Mouse (Mus musculus) neural tube, embryonic 14.5 days (tissue): ENCODE results near the gene Rps6ka5. TPM values are rescaled to one million over a fixed set of nuclear protein-coding genes. Genes with fewer than 3 reads are reported as not detected.

Experiments
- ATAC-seq: fragments of 200-750 bp; cut with Nextera tagmentation; 2 replicates; pipeline ENCODE4 v1.8.0; 2017; ENCODE audit warnings: low read depth, mild to moderate bottlenecking, moderate TSS enrichment, moderate library complexity
- H3K27ac ChIP-seq: fragments of 300-500 bp; sonication (generic); 2 replicates; pipeline ENCODE4 v1.5.1; 2014; ENCODE audit warnings: low read depth, mild to moderate bottlenecking, control low read depth, low read length, moderate library complexity, mixed read lengths
- H3K27me3 ChIP-seq: fragments of 300-500 bp; sonication (generic); 2 replicates; pipeline ENCODE4 v1.6.1; 2014; ENCODE audit warnings: low read length; ENCODE audit not compliant: control insufficient read depth, insufficient read depth
- H3K36me3 ChIP-seq: fragments of 300-500 bp; sonication (generic); 2 replicates; pipeline ENCODE4 v1.6.1; 2014; ENCODE audit warnings: low read length, mixed read lengths; ENCODE audit not compliant: control insufficient read depth, insufficient read depth
- H3K4me1 ChIP-seq: fragments of 300-500 bp; sonication (generic); 2 replicates; pipeline ENCODE4 v1.6.1; 2014; ENCODE audit warnings: low read length; ENCODE audit not compliant: control insufficient read depth, insufficient read depth
- H3K4me2 ChIP-seq: fragments of 300-500 bp; sonication (generic); 2 replicates; pipeline ENCODE4 v1.6.1; 2014; ENCODE audit warnings: mild to moderate bottlenecking, low read depth, low read length, control low read depth
- H3K4me3 ChIP-seq: fragments of 300-500 bp; sonication (generic); 2 replicates; pipeline ENCODE4 v1.5.1; 2014; ENCODE audit warnings: low read depth, low read length, control low read depth, mixed read lengths
- H3K9ac ChIP-seq: fragments of 300-500 bp; sonication (generic); replicated peaks from 2 replicates; pipeline ENCODE4 v1.6.1; 2014; ENCODE audit warnings: low read depth, mild to moderate bottlenecking, control low read depth, low read length, mixed read lengths
- H3K9me3 ChIP-seq: fragments of 300-500 bp; sonication (generic); 2 replicates; pipeline ENCODE4 v1.6.1; 2016; ENCODE audit warnings: low read length; ENCODE audit not compliant: control insufficient read depth
- WGBS: fragments of 180-500 bp; shearing (Covaris S2); extraction: QIAGEN DNeasy Blood & Tissue Kit; methylation state at CpG from one replicate; pipeline ENCODE4 v1.1.7; 2014; 5-methylcytosine and 5-hydroxymethylcytosine counted together
- polyA plus RNA-seq: library from polyadenylated mRNA; unstranded; fragments of >200 nt; fragmentation: Nextera tagmentation; extraction: Ambion mirVana; gene quantifications from 2 replicates; pipeline ENCODE4 v1.2.1, GENCODE M21; 2014

The Rps6ka5 gene
- polyA plus RNA-seq, 1 experiment from 2014 or later, result 7.9 TPM

DNA sequence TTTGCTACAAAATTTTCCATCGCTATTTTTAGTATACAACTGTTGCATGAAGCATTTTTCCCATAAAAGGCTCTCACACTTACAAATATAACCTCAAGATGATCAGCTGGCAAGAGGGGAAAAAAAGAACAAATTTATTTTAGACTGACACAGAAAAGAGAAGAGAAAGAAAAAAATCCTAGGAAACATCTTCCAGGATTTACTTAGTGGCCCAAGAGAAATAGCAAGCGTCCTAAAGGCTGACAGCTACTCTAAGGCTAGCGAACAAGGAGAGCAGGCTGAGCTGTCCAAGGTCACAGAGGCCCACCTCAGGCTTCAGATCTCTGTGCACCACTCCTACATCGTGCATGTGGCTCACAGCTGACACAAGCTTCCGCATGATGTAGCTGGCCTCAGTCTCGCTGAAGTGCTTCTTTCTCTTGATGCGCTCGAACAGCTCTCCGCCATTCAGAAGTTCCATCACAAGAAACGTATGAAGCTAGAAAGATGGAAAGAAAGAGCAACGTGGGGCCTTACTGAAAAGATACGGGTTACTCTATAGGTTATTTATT, 156.2 kb downstream of the Rps6ka5 start:
- ATAC-seq, result no peak
- Histone ChIP-seq H3K36me3 (no peaks in the 10 kb centered on the region), H3K27ac (no peak overlapping the region), H3K9me3 (no peaks in the 10 kb centered on the region), H3K4me1 (no peaks in the 10 kb centered on the region), H3K4me3 (no peak overlapping the region), H3K4me2 (no peak overlapping the region), H3K9ac (no peak overlapping the region), H3K27me3 (no peaks in the 10 kb centered on the region)
- 88% methylated on average over 12 of the region's 12 CpGs for WGBS

DNA sequence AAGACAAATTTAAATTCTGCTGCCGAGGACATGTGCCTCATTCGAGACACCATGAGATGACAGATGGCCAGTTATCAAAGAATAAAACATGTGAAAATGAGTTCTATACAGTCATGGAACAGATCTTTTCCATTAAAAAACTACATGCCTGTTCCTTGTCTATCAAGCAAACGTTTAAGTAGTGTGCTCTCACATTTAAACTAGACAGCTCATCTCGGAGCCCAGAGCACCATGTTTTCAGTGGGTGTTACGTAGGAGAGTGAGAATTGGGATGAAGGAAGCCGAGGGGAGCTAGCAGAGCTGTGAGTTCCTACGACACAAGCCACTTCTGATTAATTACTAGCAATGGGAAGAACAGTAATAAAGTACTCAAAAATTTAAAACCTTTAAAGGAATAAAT, 158.0 kb downstream of the Rps6ka5 start:
- Histone ChIP-seq H3K27ac (no peak overlapping the region), H3K9me3 (no peaks in the 10 kb centered on the region), H3K27me3 (no peaks in the 10 kb centered on the region), H3K4me2 (no peak overlapping the region), H3K4me3 (no peak overlapping the region), H3K9ac (no peak overlapping the region), H3K36me3 (no peaks in the 10 kb centered on the region), H3K4me1 (no peaks in the 10 kb centered on the region)
- no peak for ATAC-seq
- WGBS, result 86% methylated on average over 7 of the region's 7 CpGs

DNA sequence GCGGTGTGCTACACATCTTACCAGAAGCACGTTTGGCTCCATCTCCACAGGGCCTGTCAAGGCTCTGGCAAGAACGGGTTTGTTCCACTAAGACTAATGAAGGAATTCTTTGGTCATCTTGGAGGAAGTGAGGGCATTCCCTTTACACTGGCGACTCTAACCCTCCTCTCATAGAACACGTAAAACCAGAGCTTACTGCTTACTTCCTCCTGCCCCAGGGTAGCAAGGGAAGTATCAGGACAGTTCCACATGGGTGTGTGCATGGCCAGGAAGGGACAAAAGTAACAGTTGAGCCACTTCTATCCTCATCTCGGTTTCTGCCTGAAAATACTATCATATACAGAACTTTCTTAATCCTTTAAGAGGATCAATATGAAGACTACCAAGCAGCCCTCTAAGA, 158.7 kb downstream of the Rps6ka5 start:
- no peak overlapping the region for H3K4me2 ChIP-seq
- no peaks in the 10 kb centered on the region for H3K27me3 ChIP-seq
- H3K9ac ChIP-seq, result no peak overlapping the region
- H3K4me3 ChIP-seq, result no peak overlapping the region
- ATAC-seq, result no peak
- no peak overlapping the region for H3K27ac ChIP-seq
- 90% methylated on average over 6 of the region's 6 CpGs for WGBS
- no peaks in the 10 kb centered on the region for H3K9me3 ChIP-seq
- H3K4me1 ChIP-seq, result no peaks in the 10 kb centered on the region
- H3K36me3 ChIP-seq, result no peaks in the 10 kb centered on the region

- no peak for ATAC-seq
- H3K4me1 ChIP-seq, result no peaks in the 10 kb centered on the region
- no peak overlapping the region for H3K27ac ChIP-seq
- H3K9me3 ChIP-seq, result no peaks in the 10 kb centered on the region
- 86% methylated on average over 3 of the region's 3 CpGs for WGBS
- no peak overlapping the region for H3K4me3 ChIP-seq
- no peak overlapping the region for H3K4me2 ChIP-seq
- no peaks in the 10 kb centered on the region for H3K36me3 ChIP-seq
- no peaks in the 10 kb centered on the region for H3K27me3 ChIP-seq
- no peak overlapping the region for H3K9ac ChIP-seq
Observed at GRCm38 (mm10) chr12:100567627-100568026, 159.2 kb downstream of the Rps6ka5 start.

- 89% methylated on average over 6 of the region's 6 CpGs for WGBS
- Histone ChIP-seq H3K9me3 (no peaks in the 10 kb centered on the region), H3K9ac (no peak overlapping the region), H3K27me3 (no peaks in the 10 kb centered on the region), H3K27ac (no peak overlapping the region), H3K4me2 (no peak overlapping the region), H3K36me3 (no peaks in the 10 kb centered on the region), H3K4me3 (no peak overlapping the region), H3K4me1 (no peaks in the 10 kb centered on the region)
- no peak for ATAC-seq
Observed at GRCm38 (mm10) chr12:100553675-100554074, 173.1 kb downstream of the Rps6ka5 start.

- Histone ChIP-seq H3K9me3 (no peaks in the 10 kb centered on the region), H3K36me3 (no peaks in the 10 kb centered on the region), H3K4me2 (no peak overlapping the region), H3K9ac (no peak overlapping the region), H3K27me3 (no peaks in the 10 kb centered on the region), H3K4me3 (no peak overlapping the region), H3K27ac (no peak overlapping the region), H3K4me1 (no peaks in the 10 kb centered on the region)
- 97% methylated on average over 1 of the region's 1 CpGs for WGBS
- ATAC-seq, result no peak
Observed at GRCm38 (mm10) chr12:100551972-100552371, 174.8 kb downstream of the Rps6ka5 start.

GRCm38 (mm10) chr12:100544194-100544567, 182.6 kb downstream of the Rps6ka5 start:
- Histone ChIP-seq H3K9ac (no peak overlapping the region), H3K4me2 (no peak overlapping the region), H3K4me1 (no peaks in the 10 kb centered on the region), H3K9me3 (no peaks in the 10 kb centered on the region), H3K27ac (no peak overlapping the region), H3K27me3 (no peaks in the 10 kb centered on the region), H3K36me3 (no peaks in the 10 kb centered on the region), H3K4me3 (no peak overlapping the region)
- WGBS, result 91% methylated on average over 4 of the region's 4 CpGs
- no peak for ATAC-seq

- 85% methylated on average over 6 of the region's 6 CpGs for WGBS
- Histone ChIP-seq H3K4me3 (no peak overlapping the region), H3K9me3 (no peaks in the 10 kb centered on the region), H3K36me3 (no peaks in the 10 kb centered on the region), H3K4me2 (no peak overlapping the region), H3K27me3 (no peaks in the 10 kb centered on the region), H3K27ac (no peak overlapping the region), H3K9ac (no peak overlapping the region), H3K4me1 (no peaks in the 10 kb centered on the region)
- ATAC-seq, result no peak
Observed at GRCm38 (mm10) chr12:100543437-100544193, 183.2 kb downstream of the Rps6ka5 start.

DNA sequence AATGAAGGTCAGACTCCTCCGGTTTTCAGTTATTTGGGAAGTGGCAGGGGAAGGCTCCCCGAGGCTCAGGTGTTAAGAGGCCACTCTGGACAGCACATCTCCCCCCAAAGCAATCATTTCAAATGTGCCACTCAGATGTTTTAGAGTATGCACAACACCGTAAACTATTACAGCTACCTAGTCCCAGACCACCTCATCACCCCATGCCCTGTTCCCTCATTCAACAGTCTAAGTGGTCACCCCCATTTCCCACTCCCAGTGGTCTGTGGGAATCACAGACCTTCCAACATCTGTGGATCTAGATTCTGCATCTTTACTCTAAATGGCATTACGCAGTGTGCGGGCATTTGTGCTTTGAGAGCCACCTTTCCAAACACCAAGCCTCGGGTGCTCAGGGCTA, 184.3 kb downstream of the Rps6ka5 start:
- H3K9me3 ChIP-seq, result no peaks in the 10 kb centered on the region
- WGBS, result 87% methylated on average over 6 of the region's 6 CpGs
- H3K4me1 ChIP-seq, result no peaks in the 10 kb centered on the region
- H3K27me3 ChIP-seq, result no peaks in the 10 kb centered on the region
- H3K36me3 ChIP-seq, result no peaks in the 10 kb centered on the region
- no peak overlapping the region for H3K4me2 ChIP-seq
- no peak overlapping the region for H3K4me3 ChIP-seq
- ATAC-seq, result no peak
- H3K27ac ChIP-seq, result no peak overlapping the region
- no peak overlapping the region for H3K9ac ChIP-seq
